Mouse (Mus musculus): ENCODE results near the gene Gemin2. TPM values are rescaled to one million over a fixed set of nuclear protein-coding genes. Genes with fewer than 3 reads are reported as not detected.
"Not testable (repeated sequence)": the region's sequence is repeated elsewhere in the genome, so short reads cannot be mapped to it uniquely, and the experiment has no call there.

The Gemin2 gene
- polyA plus RNA-seq (2015; fragmentation: Nextera tagmentation; extraction: Ambion mirVana), result 29.3 and 31.5 TPM in 2 replicates

GRCm38 (mm10) chr12:59013234-59013633 lies at the start of gene Gemin2:
Gemin2 (plus strand) TSS chr12:59013393.
- H3K36me3 ChIP-seq, result peaks cover 10% of the 10 kb centered on the region; the same call in 1 of the 2 replicates
- peak within 1 kb of the TSS; percentile 84 for H3K4me3 ChIP-seq
- H3K4me2 ChIP-seq, result peak within 1 kb of the TSS; percentile 71
- H3K27ac ChIP-seq, result peak within 1 kb of the TSS; percentile 85
- no peaks in the 10 kb centered on the region for H3K27me3 ChIP-seq
- peak; percentile 71 for ATAC-seq (ENCODE audit: borderline replicate concordance, extremely low read depth, low FRiP score, low TSS enrichment)
- H3K4me1 ChIP-seq, result peaks cover 22% of the 10 kb centered on the region
- no peaks in the 10 kb centered on the region for H3K9me3 ChIP-seq
- under 1% methylated on average over 28 of the region's 28 CpGs for WGBS
- peak within 1 kb of the TSS; percentile 73 for H3K9ac ChIP-seq

GRCm38 (mm10) chr12:58964583-58964982 lies 48.6 kb upstream of the Gemin2 start:
- Histone ChIP-seq H3K27me3 (no peaks in the 10 kb centered on the region), H3K4me2 (no peak overlapping the region), H3K36me3 (peaks cover 60% of the 10 kb centered on the region), H3K9ac (no peak overlapping the region), H3K9me3 (no peaks in the 10 kb centered on the region), H3K4me3 (no peak overlapping the region), H3K27ac (no peak overlapping the region), H3K4me1 (no peaks in the 10 kb centered on the region)
- 73% methylated on average over 4 of the region's 4 CpGs for WGBS
- no peak for ATAC-seq (ENCODE audit: borderline replicate concordance, extremely low read depth, low FRiP score, low TSS enrichment)

- 66% methylated on average over 2 of the region's 2 CpGs for WGBS
- Histone ChIP-seq H3K36me3 (peaks cover 57% of the 10 kb centered on the region), H3K4me3 (no peak overlapping the region), H3K4me1 (no peaks in the 10 kb centered on the region), H3K9ac (no peak overlapping the region), H3K9me3 (no peaks in the 10 kb centered on the region), H3K4me2 (no peak overlapping the region), H3K27me3 (no peaks in the 10 kb centered on the region), H3K27ac (no peak overlapping the region)
- no peak for ATAC-seq (ENCODE audit: borderline replicate concordance, extremely low read depth, low FRiP score, low TSS enrichment)
Measured at GRCm38 (mm10) chr12:58976966-58977365, 36.2 kb upstream of the Gemin2 start.

- H3K4me2 ChIP-seq; H3K4me3 ChIP-seq; H3K9ac ChIP-seq; H3K9me3 ChIP-seq; H3K27ac ChIP-seq; ATAC-seq (ENCODE audit: borderline replicate concordance, extremely low read depth, low FRiP score, low TSS enrichment); H3K4me1 ChIP-seq; H3K27me3 ChIP-seq: not testable (repeated sequence)
- H3K36me3 ChIP-seq, result peaks cover 74% of the 10 kb centered on the region
- WGBS, result 74% methylated on average over 6 of the region's 6 CpGs
Measured at GRCm38 (mm10) chr12:58981178-58981661, 32.0 kb upstream of the Gemin2 start.

- peaks cover 72% of the 10 kb centered on the region for H3K36me3 ChIP-seq
- 91% methylated on average over 3 of the region's 3 CpGs for WGBS
- ATAC-seq (ENCODE audit: borderline replicate concordance, extremely low read depth, low FRiP score, low TSS enrichment), result no peak
Measured at GRCm38 (mm10) chr12:58985766-58986165, 27.4 kb upstream of the Gemin2 start.

GRCm38 (mm10) chr12:59010482-59010881 lies 2.7 kb upstream of the Gemin2 start:
- peaks cover 24% of the 10 kb centered on the region for H3K4me1 ChIP-seq
- peak overlapping the region; percentile 69 for H3K4me2 ChIP-seq
- no peak overlapping the region for H3K27ac ChIP-seq
- no peak for ATAC-seq (ENCODE audit: borderline replicate concordance, extremely low read depth, low FRiP score, low TSS enrichment)
- 0 out of 2 replicates have a peak overlapping the region, but pooled peaks have one; percentile 90 for H3K9ac ChIP-seq
- peaks cover 14% of the 10 kb centered on the region for H3K36me3 ChIP-seq
- no peaks in the 10 kb centered on the region for H3K9me3 ChIP-seq
- no peaks in the 10 kb centered on the region for H3K27me3 ChIP-seq
- H3K4me3 ChIP-seq, result peak overlapping the region; percentile 84
- 73% methylated on average over 2 of the region's 2 CpGs for WGBS

More at GRCm38 (mm10) chr12:58985766-58986165, 27.4 kb upstream of the Gemin2 start:
- Histone ChIP-seq H3K27me3 (no peaks in the 10 kb centered on the region), H3K27ac (no peak overlapping the region), H3K4me2 (no peak overlapping the region), H3K9me3 (no peaks in the 10 kb centered on the region), H3K4me1 (no peaks in the 10 kb centered on the region), H3K9ac (no peak overlapping the region), H3K4me3 (no peak overlapping the region)

- Histone ChIP-seq H3K27me3 (no peaks in the 10 kb centered on the region), H3K4me1 (peaks cover 24% of the 10 kb centered on the region), H3K4me2 (peak overlapping the region; percentile 69), H3K36me3 (peaks cover 7% of the 10 kb centered on the region), H3K4me3 (peak overlapping the region; percentile 84), H3K9ac (peak overlapping the region; percentile 90), H3K27ac (peak overlapping the region; percentile 94), H3K9me3 (no peaks in the 10 kb centered on the region)
- ATAC-seq (ENCODE audit: borderline replicate concordance, extremely low read depth, low FRiP score, low TSS enrichment), result peak; percentile 78; the same call in 1 of the 2 replicates
- WGBS, result under 1% methylated on average over 25 of the region's 25 CpGs
Measured at GRCm38 (mm10) chr12:59011275-59011843, 1.8 kb upstream of the Gemin2 start.

GRCm38 (mm10) chr12:59011844-59012709 lies 1.1 kb upstream of the Gemin2 start, which contains the start of gene Sec23a:
Sec23a (minus strand) TSS chr12:59012017.
- Histone ChIP-seq H3K9me3 (no peaks in the 10 kb centered on the region), H3K4me2 (peak within 1 kb of the TSS; percentile 71), H3K4me3 (peak within 1 kb of the TSS; percentile 84), H3K27me3 (no peaks in the 10 kb centered on the region), H3K9ac (peak within 1 kb of the TSS; percentile 90), H3K4me1 (peaks cover 24% of the 10 kb centered on the region), H3K27ac (peak within 1 kb of the TSS; percentile 94), H3K36me3 (peaks cover 1% of the 10 kb centered on the region)
- 0% methylated on average over 48 of the region's 48 CpGs for WGBS
- peak; percentile 97 for ATAC-seq (ENCODE audit: borderline replicate concordance, extremely low read depth, low FRiP score, low TSS enrichment)

GRCm38 (mm10) chr12:59012710-59013091 lies 492 bp upstream of the Gemin2 start:
- Histone ChIP-seq H3K4me3 (peak overlapping the region; percentile 84), H3K4me2 (peak overlapping the region; percentile 71), H3K9ac (peak overlapping the region; percentile 73), H3K27me3 (no peaks in the 10 kb centered on the region), H3K4me1 (peaks cover 24% of the 10 kb centered on the region), H3K36me3 (peaks cover 5% of the 10 kb centered on the region; the same call in 1 of the 2 replicates), H3K9me3 (no peaks in the 10 kb centered on the region), H3K27ac (peak overlapping the region; percentile 85)
- ATAC-seq (ENCODE audit: borderline replicate concordance, extremely low read depth, low FRiP score, low TSS enrichment), result no peak
- WGBS, result under 1% methylated on average over 7 of the region's 7 CpGs

GRCm38 (mm10) chr12:59017970-59018369 lies 4.8 kb downstream of the Gemin2 start:
- WGBS, result 67% methylated on average over 8 of the region's 8 CpGs
- Histone ChIP-seq H3K9ac (no peak overlapping the region), H3K27me3 (no peaks in the 10 kb centered on the region), H3K27ac (no peak overlapping the region), H3K4me3 (no peak overlapping the region), H3K4me1 (no peaks in the 10 kb centered on the region), H3K36me3 (peaks cover 41% of the 10 kb centered on the region), H3K4me2 (no peak overlapping the region), H3K9me3 (no peaks in the 10 kb centered on the region)
- ATAC-seq (ENCODE audit: borderline replicate concordance, extremely low read depth, low FRiP score, low TSS enrichment), result no peak

- ATAC-seq (ENCODE audit: borderline replicate concordance, extremely low read depth, low FRiP score, low TSS enrichment), result no peak
- Histone ChIP-seq H3K27ac (no peak overlapping the region), H3K36me3 (peaks cover 52% of the 10 kb centered on the region), H3K4me2 (no peak overlapping the region), H3K9ac (no peak overlapping the region), H3K4me3 (no peak overlapping the region), H3K9me3 (no peaks in the 10 kb centered on the region), H3K27me3 (no peaks in the 10 kb centered on the region), H3K4me1 (no peaks in the 10 kb centered on the region)
- WGBS, result 83% methylated on average over 2 of the region's 2 CpGs
Measured at GRCm38 (mm10) chr12:59019891-59020290, 6.7 kb downstream of the Gemin2 start.

- Histone ChIP-seq H3K4me3 (no peak overlapping the region), H3K27ac (no peak overlapping the region), H3K36me3 (peaks cover 57% of the 10 kb centered on the region), H3K4me1 (no peaks in the 10 kb centered on the region), H3K9ac (no peak overlapping the region), H3K27me3 (no peaks in the 10 kb centered on the region), H3K9me3 (no peaks in the 10 kb centered on the region), H3K4me2 (no peak overlapping the region)
- no peak for ATAC-seq (ENCODE audit: borderline replicate concordance, extremely low read depth, low FRiP score, low TSS enrichment)
- 87% methylated on average over 4 of the region's 4 CpGs for WGBS
Measured at GRCm38 (mm10) chr12:59021306-59021705, 8.1 kb downstream of the Gemin2 start.
